Mouse (Mus musculus): Measurements from ENCODE around the gene Rpl13a. TPM values are rescaled to one million over a fixed set of nuclear protein-coding genes. Genes with fewer than 3 reads are reported as not detected.

Gene Rpl13a
- polyA plus RNA-seq, 1 experiment from 2014 or later = 1,390 TPM

- Histone ChIP-seq H3K4me3 (no peak overlapping the region), H3K36me3 (peaks cover 14% of the 10 kb centered on the region), H3K27ac (peak overlapping the region; percentile 93), H3K9ac (no peak overlapping the region), H3K27me3 (no peaks in the 10 kb centered on the region), H3K4me2 (peak overlapping the region; percentile 8; the same call in 1 of the 2 replicates), H3K9me3 (no peaks in the 10 kb centered on the region), H3K4me1 (peaks cover 31% of the 10 kb centered on the region)
- ATAC-seq (ENCODE audit: insufficient number of reproducible peaks, low FRiP score, low TSS enrichment, low read depth) = no peak
- WGBS = 24% methylated on average over 18 of the region's 18 CpGs
Measured at GRCm38 (mm10) chr7:45093516-45093905, 35.0 kb downstream of the Rpl13a start.

DNA sequence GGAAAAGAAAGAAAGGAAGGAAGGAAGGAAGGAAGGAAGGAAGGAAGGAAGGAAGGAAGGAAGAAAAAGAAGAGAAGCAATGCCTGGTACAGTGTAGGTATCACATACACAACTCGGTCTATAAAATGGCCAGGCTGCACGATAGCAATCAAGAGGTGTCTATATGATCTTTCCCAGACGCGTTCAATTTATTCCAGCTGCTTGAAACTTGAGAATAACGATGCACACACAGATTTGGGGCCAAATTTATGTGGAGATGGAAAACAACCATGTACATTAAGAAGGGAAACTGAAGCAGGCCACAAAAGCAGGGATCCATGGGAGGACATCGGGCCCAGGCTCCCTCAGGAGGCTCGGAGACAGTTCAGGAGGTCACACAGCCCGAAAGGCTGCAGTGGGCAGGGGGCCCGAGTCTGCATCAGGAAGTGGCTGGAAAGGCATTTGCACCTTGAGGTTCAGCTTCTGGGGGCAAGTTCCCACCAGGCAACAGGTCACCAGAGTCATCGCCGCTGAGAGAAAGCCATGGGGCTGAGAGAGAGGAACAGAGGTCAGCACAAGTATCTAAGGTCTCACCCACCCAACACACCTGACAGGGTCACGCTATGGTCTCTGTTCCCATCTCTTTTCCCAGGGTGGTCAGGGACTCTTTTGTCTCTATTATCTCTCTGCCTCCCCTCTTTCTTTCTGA lies 35.6 kb downstream of the Rpl13a start:
- peaks cover 34% of the 10 kb centered on the region for H3K4me1 ChIP-seq

DNA sequence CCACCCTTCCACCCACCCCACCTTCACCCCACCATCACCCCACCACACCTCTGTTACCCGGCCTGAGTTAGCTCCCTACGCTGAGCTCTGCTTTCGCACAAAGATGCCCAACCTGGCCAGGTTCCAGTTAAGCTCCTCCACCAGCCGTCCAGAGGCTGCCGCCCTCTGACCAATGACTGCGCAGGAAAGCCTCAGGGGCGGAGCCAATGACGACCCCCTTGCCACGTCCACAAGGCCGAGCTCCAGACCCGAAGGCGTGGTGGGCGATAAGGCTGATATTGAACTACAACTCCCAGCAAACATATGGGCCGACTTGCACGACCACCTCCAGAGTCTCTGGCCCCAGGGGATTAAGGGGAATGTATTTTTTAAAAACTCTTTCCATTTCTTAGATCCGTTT lies 36.5 kb downstream of the Rpl13a start, which contains the start of gene Rcn3:
Gene Rcn3 (minus strand): TSS at position 174 of the 400 bp plus-strand sequence.
- Histone ChIP-seq H3K27ac (peak within 1 kb of the TSS; percentile 93), H3K36me3 (peaks cover 29% of the 10 kb centered on the region), H3K9me3 (no peaks in the 10 kb centered on the region), H3K4me1 (peaks cover 34% of the 10 kb centered on the region), H3K27me3 (no peaks in the 10 kb centered on the region), H3K4me3 (peak within 1 kb of the TSS; percentile 61), H3K4me2 (peak within 1 kb of the TSS; percentile 61), H3K9ac (peak within 1 kb of the TSS; percentile 74)
- ATAC-seq (ENCODE audit: insufficient number of reproducible peaks, low FRiP score, low TSS enrichment, low read depth) = peak; percentile 94
- WGBS = under 1% methylated on average over 16 of the region's 16 CpGs

More for the DNA sequence above, 35.6 kb downstream of the Rpl13a start:
- no peaks in the 10 kb centered on the region for H3K9me3 ChIP-seq
- WGBS = 28% methylated on average over 12 of the region's 12 CpGs
- no peaks in the 10 kb centered on the region for H3K27me3 ChIP-seq
- no peak overlapping the region for H3K9ac ChIP-seq
- H3K27ac ChIP-seq = peak overlapping the region; percentile 93
- H3K36me3 ChIP-seq = peaks cover 19% of the 10 kb centered on the region
- H3K4me2 ChIP-seq = peak overlapping the region; percentile 8; the same call in 1 of the 2 replicates
- no peak for ATAC-seq (ENCODE audit: insufficient number of reproducible peaks, low FRiP score, low TSS enrichment, low read depth)
- no peak overlapping the region for H3K4me3 ChIP-seq

GRCm38 (mm10) chr7:45091001-45091990 lies 37.3 kb downstream of the Rpl13a start:
- Histone ChIP-seq H3K4me2 (peak overlapping the region; percentile 61), H3K36me3 (peaks cover 33% of the 10 kb centered on the region), H3K4me1 (peaks cover 34% of the 10 kb centered on the region), H3K4me3 (peak overlapping the region; percentile 61), H3K9me3 (no peaks in the 10 kb centered on the region), H3K27me3 (no peaks in the 10 kb centered on the region), H3K9ac (peak overlapping the region; percentile 74), H3K27ac (peak overlapping the region; percentile 93)
- ATAC-seq (ENCODE audit: insufficient number of reproducible peaks, low FRiP score, low TSS enrichment, low read depth) = 0 out of 2 replicates have a peak, but pooled peaks have one; percentile 49
- WGBS = 8% methylated on average over 35 of the region's 35 CpGs

DNA sequence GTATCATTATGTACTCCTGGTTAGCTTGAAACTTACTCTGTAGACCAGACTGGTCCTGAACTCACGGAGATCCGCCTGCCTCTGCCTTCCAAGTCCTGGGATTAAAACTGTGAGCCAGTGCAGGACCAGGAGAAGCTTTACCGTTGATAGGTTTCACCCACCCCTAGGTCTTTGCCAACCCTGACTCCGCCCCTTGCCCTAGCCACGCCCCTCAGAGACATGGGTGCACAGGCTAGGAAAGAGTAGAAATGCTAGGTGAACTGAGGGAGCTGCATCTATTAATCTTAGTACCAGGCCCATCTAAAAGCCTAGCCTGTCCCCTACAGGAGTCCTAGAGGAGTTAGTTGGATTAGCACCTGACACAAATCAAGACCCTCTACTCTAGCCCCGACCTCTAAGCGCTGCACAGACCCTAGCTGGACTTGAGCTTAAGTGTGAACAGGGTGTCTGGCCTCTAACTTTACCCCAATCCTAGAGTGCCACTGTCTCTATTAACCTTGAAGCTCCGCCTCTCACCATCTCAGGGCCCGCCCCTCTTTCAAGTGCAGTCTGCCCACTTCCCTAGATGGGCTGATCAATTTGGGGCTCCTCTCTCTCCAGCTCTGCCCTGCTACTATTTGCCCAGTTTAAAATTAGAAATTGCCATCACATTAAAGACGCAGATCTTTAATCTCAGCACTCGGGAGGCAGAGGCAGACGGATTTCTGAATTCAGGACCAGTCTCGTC lies 38.1 kb downstream of the Rpl13a start:
- 0 out of 2 replicates have a peak overlapping the region, but pooled peaks have one; percentile 74 for H3K9ac ChIP-seq
- no peaks in the 10 kb centered on the region for H3K9me3 ChIP-seq
- H3K27me3 ChIP-seq = no peaks in the 10 kb centered on the region
- peaks cover 34% of the 10 kb centered on the region for H3K4me1 ChIP-seq
- H3K36me3 ChIP-seq = peaks cover 37% of the 10 kb centered on the region
- peak overlapping the region; percentile 61 for H3K4me2 ChIP-seq
- H3K4me3 ChIP-seq = peak overlapping the region; percentile 61
- no peak for ATAC-seq (ENCODE audit: insufficient number of reproducible peaks, low FRiP score, low TSS enrichment, low read depth)
- H3K27ac ChIP-seq = peak overlapping the region; percentile 93
- 69% methylated on average over 13 of the region's 13 CpGs for WGBS

- Histone ChIP-seq H3K4me2 (no peak overlapping the region), H3K4me1 (peaks cover 27% of the 10 kb centered on the region), H3K9me3 (no peaks in the 10 kb centered on the region), H3K36me3 (peaks cover 54% of the 10 kb centered on the region), H3K4me3 (no peak overlapping the region), H3K27me3 (no peaks in the 10 kb centered on the region), H3K27ac (no peak overlapping the region), H3K9ac (no peak overlapping the region)
- WGBS = 93% methylated on average over 17 of the region's 17 CpGs
- ATAC-seq (ENCODE audit: insufficient number of reproducible peaks, low FRiP score, low TSS enrichment, low read depth) = no peak
Measured at GRCm38 (mm10) chr7:45088597-45088996, 40.0 kb downstream of the Rpl13a start.

DNA sequence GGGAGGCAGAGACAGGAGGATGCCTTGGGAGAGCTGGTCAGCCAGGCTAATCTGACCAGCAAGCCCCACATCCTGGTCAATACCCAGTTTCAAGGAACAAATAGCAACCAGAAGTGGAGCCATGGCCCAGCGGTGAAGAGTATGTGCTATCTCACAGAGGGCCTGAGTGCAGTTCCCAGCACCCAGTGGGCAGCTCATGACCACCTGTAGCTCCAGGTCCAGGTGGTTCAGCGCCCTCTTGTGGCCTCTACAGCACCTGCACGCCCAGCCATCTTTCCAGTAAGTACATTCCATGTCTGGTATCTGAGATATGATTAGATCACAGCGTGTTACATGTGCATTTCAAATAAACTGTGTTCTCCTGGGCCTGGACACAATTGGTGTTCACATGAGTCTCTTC lies 42.5 kb downstream of the Rpl13a start:
- Histone ChIP-seq H3K27me3 (no peaks in the 10 kb centered on the region), H3K9ac (no peak overlapping the region), H3K4me3 (no peak overlapping the region), H3K4me2 (no peak overlapping the region), H3K9me3 (no peaks in the 10 kb centered on the region), H3K27ac (no peak overlapping the region), H3K36me3 (peaks cover 68% of the 10 kb centered on the region), H3K4me1 (peaks cover 30% of the 10 kb centered on the region)
- 83% methylated on average over 4 of the region's 4 CpGs for WGBS
- ATAC-seq (ENCODE audit: insufficient number of reproducible peaks, low FRiP score, low TSS enrichment, low read depth) = no peak

- H3K36me3 ChIP-seq = peaks cover 63% of the 10 kb centered on the region
- no peak overlapping the region for H3K9ac ChIP-seq
- H3K27me3 ChIP-seq = no peaks in the 10 kb centered on the region
- H3K4me3 ChIP-seq = no peak overlapping the region
- peak overlapping the region; percentile 73 for H3K27ac ChIP-seq
- no peak for ATAC-seq (ENCODE audit: insufficient number of reproducible peaks, low FRiP score, low TSS enrichment, low read depth)
- H3K9me3 ChIP-seq = no peaks in the 10 kb centered on the region
- 76% methylated on average over 22 of the region's 22 CpGs for WGBS
- H3K4me2 ChIP-seq = no peak overlapping the region
- peaks cover 24% of the 10 kb centered on the region for H3K4me1 ChIP-seq
Measured at GRCm38 (mm10) chr7:45083300-45083890, 45.2 kb downstream of the Rpl13a start.

GRCm38 (mm10) chr7:45082401-45083299 lies 45.9 kb downstream of the Rpl13a start:
- Histone ChIP-seq H3K36me3 (peaks cover 59% of the 10 kb centered on the region), H3K9ac (no peak overlapping the region), H3K4me3 (no peak overlapping the region), H3K4me1 (peaks cover 23% of the 10 kb centered on the region), H3K27me3 (no peaks in the 10 kb centered on the region), H3K4me2 (0 out of 2 replicates have a peak overlapping the region, but pooled peaks have one; percentile 1), H3K27ac (peak overlapping the region; percentile 73), H3K9me3 (no peaks in the 10 kb centered on the region)
- WGBS = 61% methylated on average over 25 of the region's 25 CpGs
- ATAC-seq (ENCODE audit: insufficient number of reproducible peaks, low FRiP score, low TSS enrichment, low read depth) = peak; percentile 32; the same call in 1 of the 2 replicates

DNA sequence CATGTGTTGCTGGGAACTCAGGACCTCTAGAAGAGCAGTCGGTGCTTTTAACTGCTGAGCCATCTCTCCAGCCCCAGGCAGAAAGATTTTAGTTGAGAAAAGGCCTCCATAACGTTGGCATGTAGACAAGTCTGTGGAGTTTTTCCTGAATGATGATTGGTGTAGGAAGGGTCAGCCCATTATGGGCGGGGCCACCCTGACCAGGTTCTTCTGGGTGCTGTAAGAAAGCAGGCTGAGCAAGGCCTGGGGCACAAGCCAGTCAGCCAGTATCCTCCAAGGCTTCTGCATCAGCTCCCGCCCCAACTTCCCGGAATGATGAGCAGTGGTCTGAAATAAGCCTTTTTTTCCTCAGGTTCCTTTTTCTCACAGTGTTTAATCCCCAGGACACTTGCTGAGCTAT lies 47.5 kb downstream of the Rpl13a start:
- WGBS = 44% methylated on average over 5 of the region's 5 CpGs
- H3K27ac ChIP-seq = peak overlapping the region; percentile 51; the same call in 1 of the 2 replicates
- ATAC-seq (ENCODE audit: insufficient number of reproducible peaks, low FRiP score, low TSS enrichment, low read depth) = no peak; the same call in 1 of the 2 replicates
- H3K9me3 ChIP-seq = no peaks in the 10 kb centered on the region
- no peak overlapping the region for H3K4me2 ChIP-seq
- H3K27me3 ChIP-seq = no peaks in the 10 kb centered on the region
- no peak overlapping the region for H3K9ac ChIP-seq
- H3K4me1 ChIP-seq = peaks cover 23% of the 10 kb centered on the region
- H3K36me3 ChIP-seq = peaks cover 59% of the 10 kb centered on the region
- H3K4me3 ChIP-seq = no peak overlapping the region

Data from limb, embryonic 15.5 days (tissue).